Mouse (Mus musculus) layer of hippocampus, adult 8-10 months (tissue): Measurements from ENCODE around the gene Sos1. TPM values are rescaled to one million over a fixed set of nuclear protein-coding genes. Genes with fewer than 3 reads are reported as not detected.

Experiments used
- DNase-seq, 2 experiments: peaks; one replicate each; pipeline ENCODE4 v3.0.0; 2022; ENCODE audit warnings: low spot score in 2 of 2
- total RNA-seq, 4 experiments: library from RNA; stranded (reverse); gene quantifications; 2 replicates each; pipeline ENCODE4 v1.2.4; 2022

The Sos1 gene
- 10 to 100 TPM; 32.0 to 39.6 (median 37.8) TPM for total RNA-seq

GRCm38 (mm10) chr17:80480031-80480854, at the start of gene Sos1:
TSS of gene Sos1 (minus strand) at chr17:80480453.
- DNase-seq = peak; percentile 89 to 94

GRCm38 (mm10) chr17:80523231-80523630, 43.0 kb upstream of the Sos1 start:
- DNase-seq = no peak

GRCm38 (mm10) chr17:80522229-80522556, 41.9 kb upstream of the Sos1 start:
- DNase-seq = no peak

GRCm38 (mm10) chr17:80521521-80522228, 41.4 kb upstream of the Sos1 start:
- no peak for DNase-seq

DNA sequence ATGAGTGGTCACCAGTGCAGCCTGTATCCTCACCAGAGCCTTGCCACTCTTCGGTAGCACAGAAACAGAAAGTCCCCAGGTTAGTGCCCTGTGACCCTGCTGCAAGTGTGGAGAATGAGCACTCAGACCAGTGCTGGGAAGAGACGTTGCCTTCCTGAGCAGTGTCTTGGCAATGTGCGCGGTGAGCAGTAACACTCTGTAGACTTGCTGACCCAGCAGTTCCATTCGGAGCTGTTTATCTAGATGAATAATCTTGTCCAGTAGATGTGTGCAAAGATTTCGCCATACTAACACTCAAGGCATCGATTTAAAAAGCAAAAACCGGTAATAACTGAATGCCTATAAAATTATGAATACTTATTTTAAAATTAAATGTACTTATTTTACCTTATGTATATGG, 40.3 kb upstream of the Sos1 start:
- DNase-seq = no peak

DNA sequence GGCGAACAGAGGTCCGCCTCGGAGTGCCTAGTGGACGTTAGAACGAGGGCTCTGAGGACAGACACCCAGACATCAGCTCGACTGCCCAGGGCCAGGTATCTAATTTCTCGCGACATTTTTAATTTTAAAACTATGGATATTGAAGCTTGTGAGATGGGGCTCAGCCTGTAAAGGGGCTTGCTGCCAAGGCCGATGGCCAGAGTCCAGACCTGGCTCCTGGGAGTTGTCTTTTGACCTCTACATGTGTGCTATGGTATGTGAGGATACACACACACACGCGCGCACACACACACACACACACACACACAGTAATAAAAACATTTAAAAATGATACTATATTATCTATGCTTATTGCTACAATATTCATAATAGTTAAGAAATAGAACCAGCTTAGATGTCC, 38.6 kb upstream of the Sos1 start:
- DNase-seq = no peak

- DNase-seq = no peak
Observed at GRCm38 (mm10) chr17:80517244-80517643, 37.0 kb upstream of the Sos1 start.

- DNase-seq = no peak
Observed at GRCm38 (mm10) chr17:80515956-80516355, 35.7 kb upstream of the Sos1 start.

DNA sequence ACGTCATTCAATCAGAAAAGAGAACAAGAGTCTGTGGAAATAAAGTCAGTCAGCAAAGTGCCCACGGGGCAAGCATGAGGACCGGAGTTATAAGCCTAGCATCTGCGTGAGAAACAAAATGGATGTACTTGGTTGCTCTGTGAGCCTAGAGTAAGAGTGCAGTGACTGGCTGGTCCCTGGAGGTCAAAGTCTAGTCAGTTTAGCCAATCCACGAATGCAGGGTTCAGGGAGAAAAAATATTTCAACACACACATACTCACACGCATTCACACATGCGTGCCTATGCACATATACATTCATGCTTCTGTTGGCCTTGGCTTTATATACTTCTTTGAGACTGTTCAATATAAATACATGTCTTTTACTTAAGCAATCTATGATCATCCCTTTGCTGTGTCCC, 35.3 kb upstream of the Sos1 start:
- no peak for DNase-seq

- DNase-seq = no peak
Observed at GRCm38 (mm10) chr17:80513766-80514165, 33.5 kb upstream of the Sos1 start.

- DNase-seq = no peak
Observed at GRCm38 (mm10) chr17:80510459-80510855, 30.2 kb upstream of the Sos1 start.

DNA sequence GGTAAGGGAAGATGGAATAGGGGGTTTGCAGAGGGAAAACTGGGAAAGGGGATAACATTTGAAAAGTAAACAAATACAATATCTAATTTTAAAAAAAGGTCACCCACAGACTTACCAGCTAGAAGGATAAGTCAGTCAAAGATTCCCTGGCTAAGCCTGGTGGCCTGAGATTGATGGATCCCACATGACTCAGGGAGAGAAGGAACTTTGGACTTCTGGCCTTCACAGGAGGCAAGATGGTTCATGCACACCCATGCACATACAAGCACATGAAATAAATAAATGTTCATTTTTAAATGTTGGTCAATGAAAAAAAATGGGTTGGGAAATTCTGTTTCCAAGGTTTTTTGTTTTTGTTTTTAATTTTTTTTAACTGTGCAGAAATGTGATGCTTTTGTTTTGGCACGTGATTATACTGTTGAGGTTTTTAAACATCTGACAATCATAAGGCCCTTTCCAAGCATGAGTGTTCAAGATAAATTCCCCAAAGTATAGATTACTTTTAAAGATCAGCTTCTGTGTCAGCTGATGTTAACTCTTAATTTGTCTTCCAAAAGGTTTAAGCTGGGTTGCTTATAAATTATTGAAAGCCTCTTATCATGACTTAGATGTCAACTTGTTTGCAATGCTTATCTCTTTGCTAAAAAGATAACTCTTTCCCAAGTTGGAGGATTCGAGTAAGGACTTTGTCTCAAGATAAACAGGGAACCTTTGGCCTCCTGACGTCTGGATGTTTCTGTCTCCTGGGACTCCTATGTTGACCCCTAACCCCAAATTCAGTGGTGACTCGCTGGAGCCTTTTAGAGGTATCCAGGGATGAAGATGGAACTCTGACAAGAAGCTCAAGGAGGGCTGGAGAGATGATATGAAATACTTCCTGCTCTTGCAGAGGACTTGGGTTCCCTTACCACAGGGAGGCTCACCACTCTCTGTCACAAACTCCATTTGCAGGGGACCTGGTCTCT, 29.5 kb upstream of the Sos1 start:
- no peak for DNase-seq

GRCm38 (mm10) chr17:80505766-80506165, 25.5 kb upstream of the Sos1 start:
- DNase-seq = no peak

- DNase-seq = no peak
Observed at GRCm38 (mm10) chr17:80505342-80505741, 25.1 kb upstream of the Sos1 start.

DNA sequence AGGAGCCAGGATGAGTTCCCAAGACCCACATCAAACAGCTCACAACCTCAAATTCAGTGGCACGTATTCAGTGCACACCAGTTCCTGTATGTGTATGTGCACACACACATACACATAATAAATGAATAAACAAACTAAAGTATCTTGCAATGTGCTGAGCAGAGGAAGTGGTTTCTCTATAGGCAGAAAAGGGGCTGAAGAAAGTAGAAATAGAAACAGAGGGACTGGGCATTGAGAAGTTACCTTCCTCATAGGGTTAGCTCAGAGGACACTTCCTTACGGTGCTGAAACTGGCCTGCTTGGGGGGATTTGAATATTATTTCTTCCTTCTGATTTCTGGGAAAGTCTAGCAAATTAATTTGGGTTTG, 21.5 kb upstream of the Sos1 start:
- DNase-seq = no peak

- DNase-seq = no peak
Observed at GRCm38 (mm10) chr17:80501037-80501804, 21.0 kb upstream of the Sos1 start.

DNA sequence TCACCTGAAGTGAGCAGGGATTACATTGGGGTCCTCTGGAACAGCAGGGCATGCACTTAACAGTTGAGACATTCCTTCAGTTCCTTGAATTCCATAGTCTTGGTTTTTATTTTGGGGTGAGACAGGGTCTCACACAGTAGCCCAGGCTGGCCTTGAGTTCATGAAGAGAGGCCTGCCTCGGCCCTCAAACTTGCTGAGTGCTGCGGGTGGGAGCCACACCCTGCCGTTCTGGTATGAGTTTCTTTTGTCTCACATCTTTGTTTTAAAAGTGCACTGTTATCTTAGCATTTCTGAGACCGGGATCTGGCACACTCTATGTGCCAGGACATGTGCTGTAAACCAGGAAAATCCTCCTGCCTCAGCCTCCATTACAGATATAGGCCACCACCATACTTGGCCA, 19.8 kb upstream of the Sos1 start:
- DNase-seq = no peak

- DNase-seq = no peak
Observed at GRCm38 (mm10) chr17:80498600-80499268, 18.5 kb upstream of the Sos1 start.

GRCm38 (mm10) chr17:80497183-80497601, 16.9 kb upstream of the Sos1 start:
- no peak for DNase-seq

DNA sequence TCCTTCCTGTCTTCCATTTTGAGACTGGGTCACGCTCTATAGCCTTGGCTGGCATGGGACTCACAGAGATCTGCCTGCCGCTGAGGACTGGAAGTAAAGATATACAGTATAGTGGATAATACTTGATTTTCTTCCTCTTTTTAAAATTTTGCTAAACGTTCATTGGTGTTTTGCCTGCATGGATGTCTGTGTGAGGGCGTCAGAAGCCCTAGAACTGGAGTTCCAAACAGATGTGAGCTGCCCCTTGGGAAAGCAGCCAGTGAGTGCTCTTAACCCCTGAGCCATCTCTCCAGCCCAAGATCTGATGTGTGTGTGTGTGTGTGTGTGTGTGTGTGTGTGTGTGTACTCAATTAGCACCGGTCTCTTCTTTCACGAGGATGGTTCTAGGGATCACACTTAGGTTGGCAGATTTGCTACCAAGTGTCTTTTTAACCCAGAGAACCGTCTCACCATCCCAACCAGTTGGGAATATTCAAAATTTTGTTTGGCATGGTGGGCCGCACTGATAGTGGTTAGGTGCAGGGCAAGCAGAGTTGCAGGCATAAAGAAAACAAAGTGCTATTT, 16.4 kb upstream of the Sos1 start:
- DNase-seq = no peak
